Mouse (Mus musculus) urinary bladder, adult 2 months (tissue): ENCODE measurements around the gene Tent5b. TPM values are rescaled to one million over a fixed set of nuclear protein-coding genes. Genes with fewer than 3 reads are reported as not detected.

ENCODE experiments used
- DNase-seq: peaks from one replicate; pipeline ENCODE4 v3.0.0; 2022; ENCODE audit warnings: low spot score
- polyA plus RNA-seq: library from polyadenylated mRNA; depleted of rRNA; stranded (reverse); fragments of >200 nt; gene quantifications from 2 replicates; pipeline ENCODE4 v1.2.3, GENCODE M21; 2012

Gene Tent5b
- polyA plus RNA-seq, 1 experiment: 26.0 TPM

- DNase-seq: no peak
These were observed 8.7 kb upstream of the Tent5b start for GRCm38 (mm10) chr4:133471135-133471821.

- DNase-seq: no peak
These were observed 6.1 kb upstream of the Tent5b start for GRCm38 (mm10) chr4:133473833-133474232.

DNA sequence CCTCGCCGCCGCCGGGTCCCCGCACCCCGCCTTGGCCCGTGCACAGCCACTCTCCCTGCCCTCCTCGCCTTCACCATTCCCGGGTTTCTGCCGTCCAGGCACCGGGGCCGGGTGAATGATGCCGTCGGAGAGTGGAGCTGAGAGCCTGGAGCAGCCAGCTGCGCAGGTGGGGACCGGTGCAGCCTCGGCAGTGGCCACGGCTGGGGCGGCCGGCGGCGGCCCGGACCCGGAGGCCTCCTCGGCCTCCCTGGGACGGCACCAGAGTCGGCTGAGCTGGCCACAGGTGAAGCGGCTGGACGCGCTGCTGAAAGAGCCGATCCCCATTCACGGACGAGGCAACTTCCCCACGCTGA lies 229 bp downstream of the Tent5b start:
- no peak for DNase-seq

GRCm38 (mm10) chr4:133480754-133481153 lies 822 bp downstream of the Tent5b start:
- DNase-seq: no peak

DNA sequence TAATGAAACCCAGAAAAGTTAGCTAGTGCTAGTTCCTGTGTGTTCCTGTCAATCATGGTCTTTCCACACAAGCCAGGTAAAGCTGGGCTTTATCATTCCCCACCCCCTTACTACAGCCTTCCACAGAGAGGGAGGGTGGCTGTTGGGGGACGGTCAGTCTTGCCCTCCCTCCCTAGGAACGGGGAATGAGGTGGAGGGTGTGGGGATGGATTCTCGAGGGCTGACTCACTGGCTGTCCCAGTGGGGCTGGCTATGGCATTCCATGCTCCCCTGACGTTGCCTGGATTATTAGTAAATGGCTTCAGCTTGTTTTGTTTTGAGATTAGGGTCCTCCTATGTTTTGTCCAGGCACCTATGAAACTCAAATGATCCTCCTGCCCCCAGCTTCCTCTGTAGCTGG lies 1.6 kb downstream of the Tent5b start:
- no peak for DNase-seq

DNA sequence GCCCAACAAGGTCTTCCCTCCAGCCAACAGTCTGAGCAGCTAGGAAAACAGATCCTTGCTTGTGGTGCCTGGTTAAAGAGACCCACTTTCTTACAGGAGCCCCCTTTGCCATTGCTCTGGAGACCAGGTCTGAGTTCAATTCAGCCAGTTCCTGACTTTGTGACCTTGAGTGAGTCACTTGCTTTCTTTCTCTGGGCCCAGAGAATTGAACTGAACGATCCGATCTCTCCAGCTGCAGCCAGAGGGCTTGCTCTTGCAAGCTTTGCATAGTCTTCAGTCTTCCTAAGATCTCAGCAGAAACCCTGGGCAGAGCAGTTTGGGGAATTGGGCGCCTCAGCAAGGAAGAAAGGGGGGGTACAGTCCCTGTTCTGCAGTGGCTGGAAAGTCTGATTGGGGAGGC lies 2.5 kb downstream of the Tent5b start:
- no peak for DNase-seq

DNA sequence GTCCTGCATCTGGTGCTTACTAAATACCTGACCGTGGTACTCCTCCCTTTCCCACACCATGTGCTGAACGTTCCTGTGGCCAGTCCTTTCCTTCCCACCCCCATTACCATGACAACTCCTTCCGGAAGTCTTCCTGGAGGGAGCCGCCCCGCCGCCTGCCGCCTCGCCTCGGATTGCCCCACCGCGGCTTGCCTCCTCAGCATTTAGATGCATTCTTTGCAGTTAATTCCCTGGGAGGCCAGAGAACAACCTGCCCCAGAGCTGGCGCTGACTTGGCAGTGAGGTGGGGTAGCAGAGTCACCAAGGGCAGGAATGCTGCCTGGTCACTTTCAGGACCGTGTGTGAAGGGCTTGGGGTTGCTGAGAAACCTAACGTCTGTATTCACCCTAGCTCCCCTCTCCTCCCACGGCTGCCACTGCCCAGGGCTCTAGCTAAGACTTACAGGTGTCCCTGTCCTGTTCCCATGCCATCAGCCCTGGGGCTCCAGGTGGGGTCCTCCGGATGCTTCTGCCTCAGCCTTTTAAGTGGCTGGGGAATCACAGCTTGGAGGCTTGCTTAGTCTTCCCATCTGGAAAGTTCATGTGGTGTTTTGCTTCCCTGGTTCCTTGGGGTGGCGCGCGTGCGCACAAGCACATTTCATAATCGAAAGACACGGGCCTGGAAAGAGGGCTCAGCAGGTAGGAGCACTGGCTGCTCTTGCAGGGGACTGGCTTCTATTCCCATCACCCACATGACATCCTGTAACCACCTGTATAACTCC lies 4.5 kb downstream of the Tent5b start:
- DNase-seq: no peak

DNA sequence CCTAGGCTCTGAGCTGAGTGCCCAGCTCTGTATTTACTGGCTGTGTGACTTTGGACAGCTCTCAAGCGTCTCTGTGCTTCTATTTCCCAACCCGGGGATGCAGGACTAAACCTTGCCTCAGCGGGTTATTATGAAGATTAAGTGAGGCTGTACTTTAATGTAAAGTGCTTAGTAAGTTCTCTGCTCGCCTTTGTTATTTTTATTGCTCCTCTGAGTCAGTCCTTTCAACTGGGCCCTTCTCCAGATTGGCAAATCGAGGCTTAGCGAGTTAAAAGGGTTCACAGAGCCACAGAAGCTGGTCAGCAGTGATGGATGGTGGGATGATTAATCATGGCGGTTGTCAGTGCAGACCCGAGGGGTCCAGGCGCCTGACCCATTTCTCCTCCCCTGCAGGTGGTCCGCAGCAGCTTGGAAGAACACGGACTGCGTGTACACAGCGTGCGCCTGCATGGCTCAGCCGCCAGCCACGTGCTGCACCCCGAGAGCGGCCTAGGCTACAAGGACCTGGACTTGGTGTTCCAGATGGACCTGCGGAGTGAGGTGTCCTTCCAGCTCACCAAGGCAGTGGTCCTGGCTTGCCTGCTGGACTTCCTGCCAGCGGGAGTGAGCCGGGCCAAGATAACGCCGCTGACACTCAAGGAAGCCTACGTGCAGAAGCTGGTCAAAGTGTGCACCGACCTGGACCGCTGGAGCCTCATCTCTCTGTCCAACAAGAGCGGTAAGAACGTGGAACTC lies 5.9 kb downstream of the Tent5b start:
- DNase-seq: no peak

DNA sequence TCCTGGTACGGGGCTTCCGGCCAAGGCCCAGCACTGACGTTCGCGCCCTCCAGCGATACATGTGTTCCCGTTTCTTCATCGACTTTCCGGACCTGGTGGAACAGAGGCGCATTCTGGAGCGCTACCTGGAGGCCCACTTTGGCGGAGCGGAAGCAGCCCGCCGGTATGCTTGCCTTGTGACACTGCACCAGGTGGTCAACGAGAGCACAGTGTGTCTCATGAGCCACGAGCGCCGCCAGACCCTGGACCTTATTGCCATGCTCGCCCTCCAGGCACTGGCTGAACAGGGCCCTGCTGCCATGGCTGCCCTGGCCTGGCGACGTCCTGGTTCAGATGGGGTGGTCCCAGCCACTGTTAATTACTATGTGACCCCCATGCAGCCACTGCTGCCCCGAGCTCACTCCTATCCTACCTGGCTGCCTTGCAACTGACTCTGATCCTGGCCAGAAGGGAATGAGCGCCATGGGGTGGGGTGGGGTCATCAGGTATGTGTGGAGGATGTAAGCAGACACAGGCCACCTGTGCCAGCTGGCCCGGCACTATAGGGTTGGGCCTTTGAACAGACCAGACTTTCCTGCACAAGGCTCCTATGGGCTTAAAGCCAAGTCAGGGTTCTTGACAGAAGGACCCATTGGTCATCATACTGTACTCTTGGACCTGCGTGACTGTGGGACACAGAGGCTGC lies 6.9 kb downstream of the Tent5b start:
- DNase-seq: no peak

- DNase-seq: no peak
These were observed 8.9 kb downstream of the Tent5b start for GRCm38 (mm10) chr4:133488619-133489392.

GRCm38 (mm10) chr4:133489489-133490245 lies 9.7 kb downstream of the Tent5b start:
- DNase-seq: no peak

GRCm38 (mm10) chr4:133491800-133492199 lies 11.9 kb downstream of the Tent5b start:
- DNase-seq: no peak

DNA sequence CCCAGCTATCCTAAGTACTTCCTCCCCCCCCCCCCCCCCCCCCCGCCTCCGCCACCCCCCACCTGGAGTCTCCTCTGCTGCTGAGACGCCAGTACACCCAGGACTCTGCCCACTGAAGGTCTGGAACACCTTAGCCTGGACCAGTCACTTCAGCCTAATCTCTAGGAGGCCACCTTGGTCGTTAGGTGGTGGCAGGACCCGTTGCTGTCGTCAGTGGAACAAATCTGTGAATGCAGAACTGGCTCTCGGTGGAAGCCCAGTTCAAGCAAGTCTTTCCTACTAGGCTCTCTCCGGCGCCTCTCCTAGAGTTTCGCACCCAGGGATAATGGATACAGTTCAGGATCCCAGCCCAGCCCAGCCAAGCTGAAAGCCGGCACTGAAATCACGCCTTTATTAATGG lies 14.0 kb downstream of the Tent5b start:
- DNase-seq: no peak

- peak; percentile 87 for DNase-seq
These were observed 14.5 kb downstream of the Tent5b start for GRCm38 (mm10) chr4:133494432-133494831.

GRCm38 (mm10) chr4:133494867-133495266 lies 14.9 kb downstream of the Tent5b start:
- DNase-seq: no peak

DNA sequence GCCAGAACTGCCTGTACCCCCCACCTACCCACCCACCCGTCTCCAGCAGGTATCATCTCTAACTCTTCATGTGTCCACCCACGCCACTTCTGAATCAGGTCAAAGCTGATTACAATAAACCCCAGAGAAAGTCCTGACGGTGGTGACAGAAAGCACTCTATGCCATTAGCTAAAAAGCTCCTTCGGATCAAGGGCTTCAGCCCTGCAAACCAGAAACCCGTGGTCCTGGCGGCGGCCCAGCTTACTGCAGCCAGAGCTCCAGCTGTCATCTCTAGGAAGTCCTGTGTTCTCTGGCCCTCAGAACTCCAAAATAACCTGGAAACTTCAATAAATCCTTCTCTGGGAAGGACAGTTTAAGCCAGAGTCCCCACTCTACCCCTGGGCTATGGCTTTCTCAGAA lies 15.8 kb downstream of the Tent5b start:
- DNase-seq: no peak

DNA sequence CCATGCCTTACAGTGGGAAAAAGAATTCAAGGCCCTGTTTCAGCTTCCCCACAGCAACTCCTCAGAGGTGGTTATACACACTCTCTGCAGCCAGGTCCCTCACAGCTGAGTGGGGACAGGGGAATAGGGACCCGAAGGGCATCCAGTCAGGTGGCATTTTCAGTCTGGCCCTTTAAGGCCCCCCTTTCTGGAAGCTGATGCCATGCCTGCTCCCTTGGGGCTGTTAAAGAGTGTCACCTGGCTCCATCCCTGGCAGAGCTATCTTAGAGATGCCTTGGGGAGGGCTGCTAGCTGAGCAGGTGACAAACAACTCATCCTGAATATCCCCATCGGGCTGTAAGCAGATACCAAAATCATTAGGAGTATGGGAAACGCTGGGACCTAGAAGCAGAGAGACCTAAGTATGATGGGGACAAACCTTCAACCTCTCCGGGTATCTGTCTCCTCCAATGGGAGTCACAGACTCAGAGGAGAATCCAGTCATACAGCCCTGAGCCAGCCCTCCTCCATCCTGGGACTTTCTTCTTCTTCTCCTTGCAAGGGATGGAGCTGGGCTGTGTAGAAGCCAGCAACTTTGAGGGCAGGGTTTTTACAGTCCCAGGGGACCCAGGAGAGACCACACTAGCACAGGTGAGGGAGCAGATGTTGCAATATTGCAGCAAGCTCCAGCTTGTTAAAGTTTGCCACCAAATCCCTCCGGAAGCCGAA lies 17.0 kb downstream of the Tent5b start:
- DNase-seq: no peak

- no peak for DNase-seq
These were observed 17.7 kb downstream of the Tent5b start for GRCm38 (mm10) chr4:133497461-133498159.

GRCm38 (mm10) chr4:133498160-133498724 lies 18.3 kb downstream of the Tent5b start, which contains the start of gene Trnp1:
TSS of gene Trnp1 (minus strand) at chr4:133498550.
- DNase-seq: peak; percentile 65
